Mouse (Mus musculus): ENCODE data around the gene Rfng. TPM values are rescaled to one million over a fixed set of nuclear protein-coding genes. Genes with fewer than 3 reads are reported as not detected.
"Not testable (repeated sequence)": the region's sequence is repeated elsewhere in the genome, so short reads cannot be mapped to it uniquely, and the experiment has no call there.

The Rfng gene
- polyA plus RNA-seq, 1 experiment from 2014 or later: 22.8 TPM

DNA sequence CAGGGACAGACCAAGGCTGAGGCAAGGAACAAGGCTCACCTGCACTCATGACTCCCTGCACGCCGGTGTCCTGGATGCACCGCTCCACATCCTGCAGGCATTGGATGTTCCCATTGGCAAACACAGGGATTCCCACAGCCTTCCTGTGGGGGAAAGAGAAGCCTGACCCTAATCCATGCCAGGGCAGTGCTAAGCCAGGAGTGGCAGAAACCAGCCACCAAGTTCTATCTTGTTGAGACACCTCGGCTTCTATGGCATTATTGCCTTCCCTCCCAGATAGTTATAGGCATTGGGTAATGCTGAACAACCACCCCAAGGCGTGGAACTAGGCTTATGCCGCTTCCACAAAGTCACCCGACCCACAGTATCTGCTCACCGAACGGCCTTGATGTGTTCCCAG, 8.6 kb upstream of the Rfng start:
- Histone ChIP-seq H3K4me3 (ENCODE audit: low read depth, low read length) (no peak overlapping the region), H3K4me2 (replicated peaks; ENCODE audit: low read depth) (no peak overlapping the region), H3K36me3 (ENCODE audit: control insufficient read depth, insufficient read depth) (peaks cover 57% of the 10 kb centered on the region), H3K9me3 (ENCODE audit: control insufficient read depth) (no peaks in the 10 kb centered on the region), H3K27me3 (replicated peaks; ENCODE audit: control insufficient read depth, insufficient read depth, low read length) (no peaks in the 10 kb centered on the region), H3K9ac (ENCODE audit: low read depth, low read length) (no peak overlapping the region), H3K4me1 (replicated peaks; ENCODE audit: control insufficient read depth, insufficient read depth, low read length) (peaks cover 5% of the 10 kb centered on the region; the same call in 1 of the 2 replicates), H3K27ac (ENCODE audit: low read depth, low read length) (no peak overlapping the region)
- TF ChIP-seq CTCF (IDR thresholded peaks at IDR 0.05; ENCODE audit: low read depth): no peak
- no peak for ATAC-seq
- 88% methylated on average over 9 of the region's 9 CpGs for WGBS

DNA sequence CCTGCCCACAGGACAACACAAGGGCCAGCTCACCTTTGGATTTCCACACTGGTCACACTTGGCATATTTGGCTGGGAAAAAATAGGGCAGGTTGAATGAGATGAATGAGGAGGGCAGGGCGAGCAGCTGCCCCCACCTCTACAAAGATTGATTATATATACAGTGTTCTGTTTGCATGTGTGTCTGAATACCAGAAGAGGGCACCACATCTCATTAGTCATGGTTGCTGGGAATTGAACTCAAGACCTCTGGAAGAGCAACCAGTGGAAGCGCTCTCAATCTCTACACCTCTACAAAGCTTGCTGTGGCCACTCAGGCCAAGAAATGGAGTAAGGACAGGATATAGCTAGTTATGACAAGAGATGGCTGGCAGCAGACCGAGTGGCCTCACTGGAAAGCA, 5.8 kb upstream of the Rfng start:
- Histone ChIP-seq H3K4me1 (replicated peaks; ENCODE audit: control insufficient read depth, insufficient read depth, low read length) (0 out of 2 replicates have a peak, but pooled peaks cover 2% of the 10 kb centered on the region), H3K9ac (ENCODE audit: low read depth, low read length) (no peak overlapping the region), H3K27ac (ENCODE audit: low read depth, low read length) (no peak overlapping the region), H3K9me3 (ENCODE audit: control insufficient read depth) (no peaks in the 10 kb centered on the region), H3K27me3 (replicated peaks; ENCODE audit: control insufficient read depth, insufficient read depth, low read length) (no peaks in the 10 kb centered on the region), H3K4me2 (replicated peaks; ENCODE audit: low read depth) (no peak overlapping the region), H3K36me3 (ENCODE audit: control insufficient read depth, insufficient read depth) (peaks cover 73% of the 10 kb centered on the region), H3K4me3 (ENCODE audit: low read depth, low read length) (no peak overlapping the region)
- 78% methylated on average over 3 of the region's 3 CpGs for WGBS
- no peak for ATAC-seq
- TF ChIP-seq CTCF (IDR thresholded peaks at IDR 0.05; ENCODE audit: low read depth): peak; percentile 28; the same call in 1 of the 2 replicates

DNA sequence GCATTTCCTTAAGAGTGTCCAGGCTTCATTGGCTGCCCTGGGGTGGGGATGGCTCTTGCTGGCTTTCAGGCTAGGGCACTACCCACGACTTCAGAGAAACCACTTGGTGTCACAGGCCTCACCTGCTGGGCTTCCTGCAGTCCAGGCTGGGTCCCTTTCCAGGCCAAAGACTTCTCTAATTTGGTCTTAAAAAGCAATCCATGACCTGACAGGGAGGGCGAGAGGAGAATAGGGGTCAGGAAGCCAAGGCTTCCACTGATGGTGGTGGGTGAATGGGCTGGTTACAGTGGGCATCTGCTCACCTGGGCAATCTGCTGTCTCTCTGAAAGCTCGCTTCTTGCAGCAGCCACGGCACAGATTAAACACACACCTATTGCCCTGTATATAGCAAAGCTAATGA, 5.3 kb upstream of the Rfng start:
- WGBS: 83% methylated on average over 4 of the region's 4 CpGs
- H3K27me3 ChIP-seq (replicated peaks; ENCODE audit: control insufficient read depth, insufficient read depth, low read length): no peaks in the 10 kb centered on the region
- no peaks in the 10 kb centered on the region for H3K9me3 ChIP-seq (ENCODE audit: control insufficient read depth)
- no peak overlapping the region for H3K4me2 ChIP-seq (replicated peaks; ENCODE audit: low read depth)
- TF ChIP-seq CTCF (IDR thresholded peaks at IDR 0.05; ENCODE audit: low read depth): no peak
- H3K4me1 ChIP-seq (replicated peaks; ENCODE audit: control insufficient read depth, insufficient read depth, low read length): 0 out of 2 replicates have a peak, but pooled peaks cover 2% of the 10 kb centered on the region
- no peak overlapping the region for H3K9ac ChIP-seq (ENCODE audit: low read depth, low read length)
- no peak for ATAC-seq
- H3K27ac ChIP-seq (ENCODE audit: low read depth, low read length): no peak overlapping the region
- H3K4me3 ChIP-seq (ENCODE audit: low read depth, low read length): no peak overlapping the region
- H3K36me3 ChIP-seq (ENCODE audit: control insufficient read depth, insufficient read depth): peaks cover 73% of the 10 kb centered on the region

DNA sequence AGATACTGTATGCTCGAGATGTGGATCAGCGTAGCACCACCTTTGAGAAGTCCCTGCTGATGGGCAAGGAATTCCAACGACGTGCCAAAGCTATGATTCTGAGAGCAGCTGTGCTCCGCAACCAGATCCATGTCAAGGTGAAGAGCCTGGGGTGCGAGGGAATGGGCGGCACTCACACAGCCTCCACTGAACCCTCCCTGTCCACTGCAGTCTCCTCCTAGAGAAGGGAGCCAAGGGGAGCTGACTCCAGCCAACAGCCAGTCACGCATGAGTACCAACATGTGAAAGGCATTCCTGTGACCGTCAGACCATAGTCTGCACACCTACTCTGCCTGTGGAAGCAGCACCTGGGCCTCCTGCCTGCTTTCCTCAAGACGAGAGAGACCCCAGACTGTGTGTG, 4.5 kb upstream of the Rfng start:
- H3K27ac ChIP-seq (ENCODE audit: low read depth, low read length); ATAC-seq; H3K9ac ChIP-seq (ENCODE audit: low read depth, low read length); H3K4me3 ChIP-seq (ENCODE audit: low read depth, low read length); H3K27me3 ChIP-seq (replicated peaks; ENCODE audit: control insufficient read depth, insufficient read depth, low read length); H3K9me3 ChIP-seq (ENCODE audit: control insufficient read depth); H3K4me2 ChIP-seq (replicated peaks; ENCODE audit: low read depth); H3K4me1 ChIP-seq (replicated peaks; ENCODE audit: control insufficient read depth, insufficient read depth, low read length): not testable (repeated sequence)
- 92% methylated on average over 9 of the region's 10 CpGs for WGBS
- peaks cover 70% of the 10 kb centered on the region for H3K36me3 ChIP-seq (ENCODE audit: control insufficient read depth, insufficient read depth)

DNA sequence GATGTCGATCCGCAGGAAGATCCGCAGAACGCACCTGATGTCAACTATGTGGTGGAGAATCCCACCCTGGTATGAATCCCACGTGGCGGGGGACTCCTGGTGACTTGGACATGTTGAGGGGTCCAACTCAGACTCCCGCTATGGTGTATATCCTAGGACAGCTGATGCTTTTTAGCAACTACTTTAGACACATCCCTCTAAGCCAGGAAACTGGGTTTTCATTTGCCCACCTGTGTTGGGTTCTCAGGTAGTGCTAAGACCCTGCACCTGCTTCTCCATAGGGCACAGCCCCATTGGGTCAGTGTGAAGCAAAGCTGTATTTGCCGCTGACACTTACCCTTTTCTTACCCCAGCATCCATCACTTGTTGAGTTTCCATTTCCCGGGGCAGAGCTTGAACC, 1.1 kb upstream of the Rfng start:
- Histone ChIP-seq H3K27ac (ENCODE audit: low read depth, low read length) (no peak overlapping the region), H3K36me3 (ENCODE audit: control insufficient read depth, insufficient read depth) (peaks cover 54% of the 10 kb centered on the region)
- no peak for TF ChIP-seq CTCF (IDR thresholded peaks at IDR 0.05; ENCODE audit: low read depth)

DNA sequence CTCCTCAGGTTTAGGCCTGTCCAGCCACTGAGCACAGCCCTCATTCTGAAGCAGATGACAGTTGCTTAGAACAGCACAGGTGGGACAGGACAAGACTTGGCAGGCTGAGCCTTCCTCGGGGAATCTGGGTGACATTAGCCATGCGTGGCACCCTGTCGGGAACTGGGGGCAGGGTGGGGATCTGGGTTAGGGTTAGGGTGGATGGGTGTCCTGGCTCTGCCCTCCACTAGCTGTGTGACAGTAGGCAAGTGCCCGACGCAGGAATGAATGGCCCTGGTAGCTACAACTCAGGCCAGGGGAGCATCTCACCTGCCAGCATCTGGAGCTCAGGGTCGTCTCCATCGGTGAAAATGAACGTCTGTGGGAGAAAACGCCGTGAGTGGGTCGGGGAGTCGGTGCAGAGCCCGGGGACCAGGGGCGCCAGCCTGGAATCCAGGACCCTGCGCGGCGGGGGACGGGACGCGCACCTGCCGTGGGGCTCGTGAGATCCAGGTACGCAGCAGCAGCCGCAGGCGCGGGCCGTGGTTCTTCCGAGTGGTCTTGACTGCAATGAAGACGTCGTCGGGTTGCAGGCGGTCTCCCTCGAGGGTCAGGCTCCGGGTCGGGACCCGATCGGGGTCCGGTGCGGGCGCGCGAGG, 462 bp downstream of the Rfng start:
- WGBS: under 1% methylated on average over 42 of the region's 42 CpGs
- TF ChIP-seq CTCF (IDR thresholded peaks at IDR 0.05; ENCODE audit: low read depth): no peak
- ATAC-seq: no peak

More for the DNA sequence above, 1.1 kb upstream of the Rfng start:
- 34% methylated on average over 9 of the region's 9 CpGs for WGBS
- Histone ChIP-seq H3K4me1 (replicated peaks; ENCODE audit: control insufficient read depth, insufficient read depth, low read length) (0 out of 2 replicates have a peak, but pooled peaks cover 2% of the 10 kb centered on the region), H3K4me2 (replicated peaks; ENCODE audit: low read depth) (peak overlapping the region; percentile 90), H3K27me3 (replicated peaks; ENCODE audit: control insufficient read depth, insufficient read depth, low read length) (no peaks in the 10 kb centered on the region), H3K9ac (ENCODE audit: low read depth, low read length) (peak overlapping the region; percentile 87), H3K9me3 (ENCODE audit: control insufficient read depth) (no peaks in the 10 kb centered on the region), H3K4me3 (ENCODE audit: low read depth, low read length) (peak overlapping the region; percentile 75)
- ATAC-seq: no peak

DNA sequence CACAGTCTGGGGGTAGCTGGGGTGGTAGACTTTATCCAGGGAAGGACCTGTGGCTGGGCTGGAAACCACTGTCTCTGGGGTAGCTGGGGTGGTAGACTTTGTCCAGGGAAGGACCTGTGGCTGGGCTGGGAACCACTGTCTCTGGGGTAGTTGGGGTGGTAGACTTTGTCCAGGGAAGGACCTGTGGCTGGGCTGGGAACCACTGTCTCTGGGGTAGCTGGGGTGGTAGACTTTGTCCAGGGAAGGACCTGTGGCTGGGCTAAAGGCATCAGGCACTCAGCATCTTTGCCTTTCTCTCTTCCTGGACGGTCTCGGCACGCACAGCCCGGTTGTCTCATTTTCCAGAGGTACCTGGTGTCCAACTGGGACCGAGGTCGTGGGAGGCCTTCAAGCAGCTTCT, 2.6 kb downstream of the Rfng start:
- not testable (repeated sequence) for H3K4me3 ChIP-seq (ENCODE audit: low read depth, low read length)

More for the DNA sequence above, 462 bp downstream of the Rfng start:
- peak overlapping the region; percentile 75 for H3K4me3 ChIP-seq (ENCODE audit: low read depth, low read length)
- peak overlapping the region; percentile 90 for H3K4me2 ChIP-seq (replicated peaks; ENCODE audit: low read depth)
- peak overlapping the region; percentile 68 for H3K27ac ChIP-seq (ENCODE audit: low read depth, low read length)
- 0 out of 2 replicates have a peak, but pooled peaks cover 2% of the 10 kb centered on the region for H3K4me1 ChIP-seq (replicated peaks; ENCODE audit: control insufficient read depth, insufficient read depth, low read length)
- peak overlapping the region; percentile 87 for H3K9ac ChIP-seq (ENCODE audit: low read depth, low read length)
- H3K9me3 ChIP-seq (ENCODE audit: control insufficient read depth): no peaks in the 10 kb centered on the region
- no peaks in the 10 kb centered on the region for H3K27me3 ChIP-seq (replicated peaks; ENCODE audit: control insufficient read depth, insufficient read depth, low read length)
- peaks cover 42% of the 10 kb centered on the region for H3K36me3 ChIP-seq (ENCODE audit: control insufficient read depth, insufficient read depth)

More for the DNA sequence above, 2.6 kb downstream of the Rfng start:
- H3K27me3 ChIP-seq (replicated peaks; ENCODE audit: control insufficient read depth, insufficient read depth, low read length); H3K27ac ChIP-seq (ENCODE audit: low read depth, low read length); ATAC-seq; H3K9me3 ChIP-seq (ENCODE audit: control insufficient read depth); H3K9ac ChIP-seq (ENCODE audit: low read depth, low read length); H3K4me2 ChIP-seq (replicated peaks; ENCODE audit: low read depth); H3K4me1 ChIP-seq (replicated peaks; ENCODE audit: control insufficient read depth, insufficient read depth, low read length): not testable (repeated sequence)
- peaks cover 20% of the 10 kb centered on the region; the same call in 1 of the 2 replicates for H3K36me3 ChIP-seq (ENCODE audit: control insufficient read depth, insufficient read depth)
- WGBS: 93% methylated on average over 6 of the region's 6 CpGs

All from intestine, postnatal 0 days (tissue).